Mouse (Mus musculus) forebrain, embryonic 11.5 days (tissue): ENCODE measurements around the gene Apoc1. TPM values are rescaled to one million over a fixed set of nuclear protein-coding genes. Genes with fewer than 3 reads are reported as not detected.

Source experiments
- ATAC-seq: fragments of 200-750 bp; cut with Nextera tagmentation; replicated peaks from 2 replicates; pipeline ENCODE4 v1.8.0; 2017; ENCODE audit warnings: moderate TSS enrichment; ENCODE audit not compliant: low FRiP score
- DNase-seq: peaks from one replicate; pipeline ENCODE4 v3.0.0-alpha.2; 2017; ENCODE audit warnings: low spot score
- H3K27ac ChIP-seq: fragments of 300-500 bp; sonication (generic); 2 replicates; pipeline ENCODE4 v1.5.1; 2014; ENCODE audit warnings: low read depth, low read length
- H3K27me3 ChIP-seq: fragments of 300-500 bp; sonication (generic); 2 replicates; pipeline ENCODE4 v1.6.1; 2014; ENCODE audit warnings: mild to moderate bottlenecking, low read length, mixed read lengths; ENCODE audit not compliant: control insufficient read depth, insufficient read depth
- H3K36me3 ChIP-seq: fragments of 300-500 bp; sonication (generic); 2 replicates; pipeline ENCODE4 v1.6.1; 2014; ENCODE audit warnings: mild to moderate bottlenecking, low read length, moderate library complexity, mixed read lengths; ENCODE audit not compliant: control insufficient read depth, insufficient read depth
- H3K4me1 ChIP-seq: fragments of 300-500 bp; sonication (generic); replicated peaks from 2 replicates; pipeline ENCODE4 v1.6.1; 2014; ENCODE audit warnings: low read length, mixed read lengths; ENCODE audit not compliant: control insufficient read depth, insufficient read depth
- H3K4me2 ChIP-seq: fragments of 300-500 bp; sonication (generic); 2 replicates; pipeline ENCODE4 v1.6.1; 2014; ENCODE audit warnings: low read depth, mild to moderate bottlenecking, low read length, moderate library complexity, mixed read lengths; ENCODE audit not compliant: severe bottlenecking
- H3K4me3 ChIP-seq: fragments of 300-500 bp; sonication (generic); 2 replicates; pipeline ENCODE4 v1.5.1; 2014; ENCODE audit warnings: low read depth, low read length
- H3K9ac ChIP-seq: fragments of 300-500 bp; sonication (generic); 2 replicates; pipeline ENCODE4 v1.6.1; 2014; ENCODE audit warnings: low read length
- H3K9me3 ChIP-seq: fragments of 300-500 bp; sonication (generic); 2 replicates; pipeline ENCODE4 v1.6.1; 2016; ENCODE audit warnings: low read length, mixed read lengths; ENCODE audit not compliant: control insufficient read depth
- WGBS: fragments of 180-500 bp; shearing (Covaris S2); extraction: QIAGEN DNeasy Blood & Tissue Kit; methylation state at CpG from one replicate; pipeline ENCODE4 v1.1.7; 2014; 5-methylcytosine and 5-hydroxymethylcytosine counted together
- polyA plus RNA-seq: library from polyadenylated mRNA; unstranded; fragments of >200 nt; fragmentation: Nextera tagmentation; extraction: Ambion mirVana; gene quantifications from 2 replicates; pipeline ENCODE4 v1.2.1, GENCODE M21; 2014

Apoc1 gene
- polyA plus RNA-seq, 1 experiment from 2014 or later = 2.0 TPM

DNA sequence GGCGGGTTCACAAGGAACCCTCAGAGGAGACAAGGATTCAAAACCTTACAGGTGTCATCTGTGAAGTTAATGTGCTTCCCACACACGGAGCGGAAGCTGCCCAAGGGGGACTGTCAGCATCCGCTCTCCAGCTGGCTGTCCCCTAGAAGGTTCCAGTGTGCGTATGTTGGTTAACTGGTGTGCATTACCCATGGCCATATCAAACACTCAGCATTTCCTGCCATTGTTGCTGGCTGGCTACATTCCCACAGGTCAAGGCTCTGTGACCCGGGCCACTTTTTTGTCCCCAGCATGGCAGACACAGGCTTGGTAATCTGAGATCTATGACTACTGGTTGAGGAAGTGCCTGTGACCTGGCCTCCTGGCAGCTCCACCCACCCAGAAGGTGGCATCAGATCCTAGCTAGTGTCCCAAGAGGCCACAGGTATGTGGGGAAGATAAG is 30.3 kb upstream of the Apoc1 start:
- Histone ChIP-seq H3K9me3 (peaks cover 7% of the 10 kb centered on the region; the same call in 1 of the 2 replicates), H3K4me3 (no peak overlapping the region), H3K27ac (no peak overlapping the region), H3K4me1 (no peaks in the 10 kb centered on the region), H3K27me3 (no peaks in the 10 kb centered on the region), H3K9ac (no peak overlapping the region), H3K4me2 (no peak overlapping the region), H3K36me3 (peaks cover 2% of the 10 kb centered on the region; the same call in 1 of the 2 replicates)
- 89% methylated on average over 6 of the region's 6 CpGs for WGBS
- DNase-seq (no peak), ATAC-seq (no peak)

GRCm38 (mm10) chr7:19719200-19719599 is 26.7 kb upstream of the Apoc1 start:
- ATAC-seq (no peak), DNase-seq (no peak)
- peaks cover 2% of the 10 kb centered on the region; the same call in 1 of the 2 replicates for H3K36me3 ChIP-seq
- H3K9ac ChIP-seq = no peak overlapping the region
- H3K9me3 ChIP-seq = peaks cover 7% of the 10 kb centered on the region; the same call in 1 of the 2 replicates
- no peak overlapping the region for H3K4me3 ChIP-seq
- H3K27ac ChIP-seq = no peak overlapping the region
- 82% methylated on average over 4 of the region's 4 CpGs for WGBS
- no peaks in the 10 kb centered on the region for H3K27me3 ChIP-seq
- H3K4me2 ChIP-seq = no peak overlapping the region
- no peaks in the 10 kb centered on the region; the same call in 1 of the 2 replicates for H3K4me1 ChIP-seq

DNA sequence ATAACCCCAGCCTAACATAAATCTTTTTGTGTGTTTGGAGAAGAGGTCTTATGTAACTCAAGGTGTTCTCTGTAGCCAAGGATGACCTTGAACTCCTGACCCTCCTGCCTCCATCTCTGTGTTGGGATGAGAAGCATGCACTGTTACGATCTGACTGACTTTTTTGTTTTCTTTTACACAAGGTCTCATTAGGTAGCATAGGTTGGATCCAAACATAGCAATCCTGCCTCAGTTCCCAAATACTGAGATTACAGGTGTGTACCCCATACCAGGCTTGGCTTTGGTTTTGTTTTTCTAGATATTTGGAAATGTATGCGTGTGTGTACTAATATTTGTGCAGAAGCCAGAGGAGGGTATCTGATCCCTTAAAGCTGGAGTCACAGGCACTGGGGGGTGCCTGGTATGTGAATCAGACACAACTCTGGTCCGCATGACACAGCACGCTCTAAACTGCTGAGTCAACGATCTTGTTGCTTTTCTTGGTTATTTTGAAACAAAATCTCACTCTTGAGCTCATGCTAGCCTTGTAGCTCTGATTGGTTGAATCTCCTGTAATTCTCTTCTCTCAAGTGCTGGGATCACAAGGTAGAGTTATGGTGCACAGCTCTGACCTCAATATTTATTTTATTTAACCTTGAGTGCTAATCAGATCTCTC is 26.0 kb upstream of the Apoc1 start:
- WGBS = 93% methylated on average over 5 of the region's 5 CpGs
- Histone ChIP-seq H3K4me1 (peaks cover 4% of the 10 kb centered on the region), H3K4me2 (no peak overlapping the region), H3K27ac (no peak overlapping the region), H3K9ac (no peak overlapping the region), H3K27me3 (no peaks in the 10 kb centered on the region), H3K36me3 (peaks cover 2% of the 10 kb centered on the region; the same call in 1 of the 2 replicates), H3K9me3 (peaks cover 7% of the 10 kb centered on the region; the same call in 1 of the 2 replicates), H3K4me3 (no peak overlapping the region)
- DNase-seq (no peak), ATAC-seq (no peak)

GRCm38 (mm10) chr7:19717346-19717745 is 24.9 kb upstream of the Apoc1 start:
- H3K4me3 ChIP-seq = no peak overlapping the region
- no peak overlapping the region for H3K9ac ChIP-seq
- H3K27me3 ChIP-seq = no peaks in the 10 kb centered on the region
- peaks cover 7% of the 10 kb centered on the region; the same call in 1 of the 2 replicates for H3K9me3 ChIP-seq
- WGBS = 87% methylated on average over 4 of the region's 4 CpGs
- H3K4me2 ChIP-seq = no peak overlapping the region
- no peak for DNase-seq
- H3K36me3 ChIP-seq = no peaks in the 10 kb centered on the region; the same call in 1 of the 2 replicates
- ATAC-seq = no peak
- H3K4me1 ChIP-seq = peaks cover 4% of the 10 kb centered on the region
- no peak overlapping the region for H3K27ac ChIP-seq

- Histone ChIP-seq H3K4me1 (peaks cover 4% of the 10 kb centered on the region), H3K36me3 (no peaks in the 10 kb centered on the region; the same call in 1 of the 2 replicates), H3K9me3 (peaks cover 7% of the 10 kb centered on the region; the same call in 1 of the 2 replicates), H3K4me2 (peak overlapping the region; percentile 50; the same call in 1 of the 2 replicates), H3K27me3 (no peaks in the 10 kb centered on the region), H3K27ac (no peak overlapping the region), H3K4me3 (no peak overlapping the region), H3K9ac (no peak overlapping the region)
- 75% methylated on average over 2 of the region's 2 CpGs for WGBS
- DNase-seq (no peak), ATAC-seq (no peak)
These were observed 24.4 kb upstream of the Apoc1 start for GRCm38 (mm10) chr7:19716822-19717221.

- Histone ChIP-seq H3K36me3 (peaks cover 4% of the 10 kb centered on the region; the same call in 1 of the 2 replicates), H3K4me1 (peaks cover 4% of the 10 kb centered on the region), H3K9ac (peak overlapping the region; percentile 45; the same call in 1 of the 2 replicates), H3K27me3 (no peaks in the 10 kb centered on the region), H3K9me3 (peaks cover 2% of the 10 kb centered on the region; the same call in 1 of the 2 replicates), H3K4me3 (peak overlapping the region; percentile 21), H3K4me2 (peak overlapping the region; percentile 50), H3K27ac (peak overlapping the region; percentile 78)
- ATAC-seq = no peak
- DNase-seq = no peak
- WGBS = 7% methylated on average over 18 of the region's 18 CpGs
These were observed 23.7 kb upstream of the Apoc1 start for GRCm38 (mm10) chr7:19716055-19716682.

- peak within 1 kb of the TSS; percentile 78 for H3K27ac ChIP-seq
- H3K9ac ChIP-seq = peak within 1 kb of the TSS; percentile 87
- peak within 1 kb of the TSS; percentile 99 for H3K4me3 ChIP-seq
- no peaks in the 10 kb centered on the region for H3K27me3 ChIP-seq
- DNase-seq (peak; percentile 99), ATAC-seq (peak; percentile 99)
- peak within 1 kb of the TSS; percentile 87 for H3K4me2 ChIP-seq
- WGBS = under 1% methylated on average over 54 of the region's 59 CpGs
- H3K4me1 ChIP-seq = peaks cover 4% of the 10 kb centered on the region
- no peaks in the 10 kb centered on the region for H3K9me3 ChIP-seq
- H3K36me3 ChIP-seq = peaks cover 8% of the 10 kb centered on the region; the same call in 1 of the 2 replicates
These were observed 23.0 kb upstream of the Apoc1 start, which contains the start of gene Tomm40 for GRCm38 (mm10) chr7:19715239-19716054. Gene Tomm40 (minus strand): TSS chr7:19715438.

DNA sequence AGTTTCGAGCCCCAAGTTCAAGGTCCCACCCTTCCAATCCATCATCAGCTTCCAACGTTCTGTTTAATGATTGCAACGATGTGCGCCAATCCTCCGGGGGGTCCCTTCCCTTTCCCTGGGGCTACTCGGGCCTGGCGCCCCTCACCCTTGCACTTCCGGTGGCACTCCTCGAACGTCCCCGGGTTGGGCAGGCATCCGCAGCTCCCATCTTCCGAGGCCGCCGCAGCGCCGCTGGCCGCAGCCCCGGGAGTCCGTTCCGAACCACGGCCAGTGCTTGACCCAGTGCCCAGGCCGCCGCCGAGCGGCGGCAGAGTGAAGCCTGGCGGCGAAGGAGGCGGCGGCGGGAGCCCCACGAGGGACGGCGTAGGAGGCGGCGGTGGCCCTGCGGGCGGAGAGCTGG is 22.4 kb upstream of the Apoc1 start:
- peak overlapping the region; percentile 66; the same call in 1 of the 2 replicates for H3K27ac ChIP-seq
- H3K27me3 ChIP-seq = no peaks in the 10 kb centered on the region
- DNase-seq (no peak), ATAC-seq (no peak)
- under 1% methylated on average over 39 of the region's 39 CpGs for WGBS
- H3K9me3 ChIP-seq = no peaks in the 10 kb centered on the region
- peaks cover 9% of the 10 kb centered on the region; the same call in 1 of the 2 replicates for H3K36me3 ChIP-seq
- peak overlapping the region; percentile 87 for H3K9ac ChIP-seq
- peaks cover 4% of the 10 kb centered on the region for H3K4me1 ChIP-seq
- peak overlapping the region; percentile 87 for H3K4me2 ChIP-seq
- H3K4me3 ChIP-seq = peak overlapping the region; percentile 99
